Mouse (Mus musculus): ENCODE measurements around the gene Fh1.

DNA sequence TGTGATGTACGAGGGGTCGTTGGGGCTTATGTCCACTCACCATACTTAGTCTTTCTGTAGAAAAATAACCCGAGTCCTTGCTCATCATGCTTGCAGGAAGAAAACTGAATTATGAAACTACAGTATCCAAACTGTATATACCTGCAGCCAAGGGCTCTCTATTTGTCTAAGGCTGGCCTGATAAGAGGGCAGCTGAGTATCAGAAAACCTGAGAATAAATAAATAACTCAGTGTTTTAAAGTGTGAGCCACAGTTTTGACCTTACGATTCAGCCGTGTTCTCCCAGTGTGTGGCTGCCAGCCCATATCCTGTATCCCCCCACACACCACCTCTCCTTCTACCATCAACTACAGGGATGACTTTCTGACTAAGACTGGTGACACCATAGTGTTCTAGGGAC lies 38.8 kb downstream of the Fh1 start:
- TF ChIP-seq POLR2A (IDR thresholded peaks at IDR 0.05; ENCODE audit: borderline replicate concordance, extremely low read depth, insufficient read depth, insufficient read length, poor library complexity, severe bottlenecking) (no peak), CTCF (IDR thresholded peaks at IDR 0.05; ENCODE audit: borderline replicate concordance, extremely low read depth, insufficient read depth, insufficient read length) (no peak)

Data from brain, embryonic 14.5 days (tissue).